Comparison of ENCODE assay signal across 8 mouse cellular contexts in genomic region chr7:31052636-31053434, GRCm38 (mm10). TPM values are rescaled to one million over a fixed set of nuclear protein-coding genes. Genes with fewer than 3 reads are reported as not detected.
DNase-seq lines count a peak whose midpoint lies in the region.

No protein-coding gene starts in this region.

- H3K9me3 ChIP-seq in heart, embryonic 10.5 days = no peaks in the 10 kb centered on the region

- DNase-seq in urinary bladder, postnatal 25 days (ENCODE audit: low spot score) = peak; percentile 47
- DNase-seq in urinary bladder, postnatal 4 days (ENCODE audit: low spot score in 2 of 2) = no peak
- peak; percentile 63 for DNase-seq in embryo, embryonic 11 days
- DNase-seq in heart, embryonic 10.5 days (ENCODE audit: low spot score) = peak; percentile 80
- peak; percentile 60 to 73 for DNase-seq in layer of hippocampus, postnatal 10 days (ENCODE audit: low spot score in 2 of 2)
- peak; percentile 51 to 64 for DNase-seq in lung, postnatal 4 days
- peak; percentile 77 to 80 for DNase-seq in right cerebral cortex, postnatal 36 days (ENCODE audit: low spot score in 2 of 2)
- DNase-seq in adrenal gland, postnatal 25 days = no peak

- H3K36me3 ChIP-seq in heart, embryonic 10.5 days = no peaks in the 10 kb centered on the region

- H3K4me3 ChIP-seq in heart, embryonic 10.5 days = peak overlapping the region; percentile 52

- peaks cover 69% of the 10 kb centered on the region for H3K27me3 ChIP-seq in heart, embryonic 10.5 days (ENCODE audit: insufficient read depth, poor library complexity, severe bottlenecking)

- H3K4me1 ChIP-seq in heart, embryonic 10.5 days = peaks cover 63% of the 10 kb centered on the region

- H3K27ac ChIP-seq in heart, embryonic 10.5 days = peak overlapping the region; percentile 90

- WGBS in heart, embryonic 10.5 days = under 1% methylated on average over 34 of the region's 34 CpGs

RNA-seq across cellular contexts. Expression of gene Fxyd7, which starts 1.6 kb away (rescaled TPM):
- 0.22 and 1.5 TPM in 2 replicates for polyA plus RNA-seq in heart, embryonic 10.5 days (2016; fragmentation: Nextera tagmentation; extraction: Ambion mirVana)
- 100 to 1,000 TPM; 376 to 407 TPM for total RNA-seq in layer of hippocampus, postnatal 10 days (2021)
- 0.55 TPM in 1 of 2 replicates, not detected in the other for total RNA-seq in adrenal gland, postnatal 25 days (2021)

RNA-seq across cellular contexts. Expression of gene Fxyd1, which starts 4.2 kb away (rescaled TPM):
- 167 and 365 TPM in 2 replicates for polyA plus RNA-seq in heart, embryonic 10.5 days (2016; fragmentation: Nextera tagmentation; extraction: Ambion mirVana)
- 10 to 100 TPM; 67.2 to 69.2 TPM for total RNA-seq in layer of hippocampus, postnatal 10 days (2021)
- 151 and 212 TPM in 2 replicates for total RNA-seq in adrenal gland, postnatal 25 days (2021)

RNA-seq across cellular contexts. Expression of gene Lgi4, which starts 6.3 kb away (rescaled TPM):
- 0.27 and 0.41 TPM in 2 replicates for polyA plus RNA-seq in heart, embryonic 10.5 days (2016; fragmentation: Nextera tagmentation; extraction: Ambion mirVana)
- total RNA-seq in layer of hippocampus, postnatal 10 days (2021) = 10 to 100 TPM; 13.2 to 15.5 TPM
- total RNA-seq in adrenal gland, postnatal 25 days (2021) = 3.7 and 3.8 TPM in 2 replicates

RNA-seq across cellular contexts. Expression of gene Fxyd5, which starts 10.6 kb away (rescaled TPM):
- 24.3 and 26.4 TPM in 2 replicates for polyA plus RNA-seq in heart, embryonic 10.5 days (2016; fragmentation: Nextera tagmentation; extraction: Ambion mirVana)
- 10 to 100 TPM; 35.9 to 36.5 TPM for total RNA-seq in layer of hippocampus, postnatal 10 days (2021)
- 35.9 and 36.5 TPM in 2 replicates for total RNA-seq in adrenal gland, postnatal 25 days (2021)

RNA-seq across cellular contexts. Expression of gene Fxyd3, which starts 23.7 kb away (rescaled TPM):
- polyA plus RNA-seq in heart, embryonic 10.5 days (2016; fragmentation: Nextera tagmentation; extraction: Ambion mirVana) = 0.53 and 2.0 TPM in 2 replicates
- 1 to 10 TPM in 1 of 2 experiments, not detected in 1; 1.2 TPM for total RNA-seq in layer of hippocampus, postnatal 10 days (2021)
- total RNA-seq in adrenal gland, postnatal 25 days (2021) = 0.73 and 1.9 TPM in 2 replicates

Comparison
In these comparisons a context has a peak if more than half of its experiments do, and no peak if none do; other contexts are left out.
1. DNase-seq: peak in urinary bladder, postnatal 25 days (single experiment), embryo, embryonic 11 days (single experiment), heart, embryonic 10.5 days (single experiment), layer of hippocampus, postnatal 10 days (2 of 2), lung, postnatal 4 days (2 of 2) and right cerebral cortex, postnatal 36 days (2 of 2); none in urinary bladder, postnatal 4 days (0 of 2) and adrenal gland, postnatal 25 days (single experiment).
2. RNA of gene Fxyd7, which starts 1.6 kb away (total RNA-seq): 376 to 407 TPM in layer of hippocampus, postnatal 10 days; 0.55 TPM in adrenal gland, postnatal 25 days; every median in the first group is over 100 times any median in the second.